ENCODE assay signal across 8 mouse cellular contexts in the genomic region with DNA sequence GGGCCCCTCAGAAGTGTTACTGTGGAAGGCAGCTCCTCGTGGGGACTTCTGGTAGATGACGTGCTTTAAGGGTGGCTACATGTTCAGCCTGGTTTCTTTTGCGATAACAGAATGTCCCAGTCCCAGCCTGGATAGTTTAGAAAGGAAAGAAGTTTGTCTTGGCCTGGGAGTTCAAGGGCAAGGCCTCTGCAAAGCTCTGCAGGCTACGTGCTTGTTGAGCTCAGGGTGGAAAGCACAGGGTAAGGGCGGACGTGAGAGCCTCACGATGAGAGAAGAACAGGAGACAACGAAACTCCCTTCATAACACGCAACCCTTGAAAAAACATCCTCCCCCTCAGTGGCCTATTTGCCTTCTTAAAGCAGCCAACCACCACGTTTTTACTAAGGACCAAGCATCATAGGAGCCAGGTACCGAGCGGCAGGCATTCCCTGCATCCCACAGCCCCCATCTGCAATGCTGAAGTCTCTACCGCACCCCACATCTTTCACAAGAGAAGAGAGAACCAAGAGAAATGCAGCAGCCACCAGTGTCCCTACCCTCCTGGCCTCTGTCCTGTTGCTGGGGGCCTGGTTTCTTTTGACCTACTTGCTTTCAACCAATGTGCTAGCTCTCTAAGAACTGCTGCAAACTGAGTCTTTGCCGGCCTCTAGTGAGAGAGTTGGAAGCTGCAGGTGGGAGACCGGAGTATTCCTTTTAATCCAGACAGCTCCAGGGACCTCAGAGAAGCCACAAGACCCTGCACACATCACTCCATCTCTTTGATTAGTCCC. TPM values are rescaled to one million over a fixed set of nuclear protein-coding genes. Genes with fewer than 3 reads are reported as not detected.
A peak's percentile ranks its signal among the peaks of the same experiment; 100 is the strongest.
DNase-seq lines count a peak whose midpoint lies in the region; ATAC-seq and TF ChIP-seq lines count a peak whose summit lies in the region.

No protein-coding gene starts in this region.

- 70% methylated on average over 15 of the region's 15 CpGs for WGBS in midbrain, embryonic 10.5 days
- WGBS in midbrain, embryonic 13.5 days: 65% methylated on average over 15 of the region's 15 CpGs
- 56% methylated on average over 15 of the region's 15 CpGs for WGBS in heart, postnatal 0 days
- 70% methylated on average over 15 of the region's 15 CpGs for whole genome bisulfite sequencing in neural tube, embryonic 11.5 days

- no peak overlapping the region for H3K27ac ChIP-seq in midbrain, embryonic 10.5 days (replicated peaks)
- H3K27ac ChIP-seq in midbrain, embryonic 13.5 days: no peak overlapping the region
- no peak overlapping the region for H3K27ac ChIP-seq in heart, postnatal 0 days (ENCODE audit: low read depth)
- no peak overlapping the region for H3K27ac ChIP-seq in neural tube, embryonic 11.5 days (ENCODE audit: low read depth, low read length)

- no peaks in the 10 kb centered on the region; the same call in 1 of the 2 replicates for H3K4me1 ChIP-seq in midbrain, embryonic 10.5 days
- no peaks in the 10 kb centered on the region for H3K4me1 ChIP-seq in midbrain, embryonic 13.5 days (replicated peaks)
- peaks cover 7% of the 10 kb centered on the region; the same call in 1 of the 2 replicates for H3K4me1 ChIP-seq in heart, postnatal 0 days (ENCODE audit: control insufficient read depth, insufficient read depth)
- no peaks in the 10 kb centered on the region for H3K4me1 ChIP-seq in neural tube, embryonic 11.5 days (ENCODE audit: control insufficient read depth, insufficient read depth, low read length)

- no peak overlapping the region for H3K4me2 ChIP-seq in midbrain, embryonic 13.5 days (replicated peaks)
- no peak overlapping the region for H3K4me2 ChIP-seq in heart, postnatal 0 days (ENCODE audit: low read depth, low read length)
- no peak overlapping the region for H3K4me2 ChIP-seq in neural tube, embryonic 11.5 days (ENCODE audit: low read depth)

- no peak for ATAC-seq in midbrain, embryonic 13.5 days
- ATAC-seq in heart, postnatal 0 days (ENCODE audit: insufficient read depth, low read depth): peak; percentile 87
- no peak for ATAC-seq in neural tube, embryonic 11.5 days (ENCODE audit: insufficient read depth, low FRiP score, low TSS enrichment)
- ATAC-seq in granulocyte monocyte progenitor cell, adult 5-6 weeks (replicated peaks; ENCODE audit: poor library complexity, severe bottlenecking): no peak
- ATAC-seq in monocyte, adult 5-6 weeks (replicated peaks; ENCODE audit: insufficient number of reproducible peaks, low FRiP score, low TSS enrichment, poor library complexity, severe bottlenecking): no peak

- no peaks in the 10 kb centered on the region for H3K27me3 ChIP-seq in midbrain, embryonic 10.5 days (ENCODE audit: low read depth, poor library complexity, severe bottlenecking)
- no peaks in the 10 kb centered on the region for H3K27me3 ChIP-seq in midbrain, embryonic 13.5 days
- H3K27me3 ChIP-seq in heart, postnatal 0 days (ENCODE audit: control insufficient read depth, insufficient read depth, low read length): no peaks in the 10 kb centered on the region
- no peaks in the 10 kb centered on the region for H3K27me3 ChIP-seq in neural tube, embryonic 11.5 days (ENCODE audit: control insufficient read depth, insufficient read depth, low read length)

- H3K4me3 ChIP-seq in midbrain, embryonic 10.5 days: no peak overlapping the region
- no peak overlapping the region for H3K4me3 ChIP-seq in midbrain, embryonic 13.5 days (replicated peaks)
- no peak overlapping the region for H3K4me3 ChIP-seq in heart, postnatal 0 days (ENCODE audit: low read depth, low read length)
- H3K4me3 ChIP-seq in neural tube, embryonic 11.5 days (ENCODE audit: low read depth, low read length): no peak overlapping the region

- no peak for TF ChIP-seq EP300 in heart, postnatal 0 days (IDR thresholded peaks at IDR 0.05; ENCODE audit: low read depth)

- peak; percentile 73 for TF ChIP-seq CTCF in heart, postnatal 0 days (IDR thresholded peaks at IDR 0.05; ENCODE audit: low read depth)

- H3K9ac ChIP-seq in midbrain, embryonic 13.5 days (replicated peaks): no peak overlapping the region
- H3K9ac ChIP-seq in heart, postnatal 0 days (replicated peaks; ENCODE audit: low read depth, low read length): no peak overlapping the region
- H3K9ac ChIP-seq in neural tube, embryonic 11.5 days (ENCODE audit: low read length): no peak overlapping the region

- peak; percentile 25 for DNase-seq in midbrain, embryonic 10.5 days (ENCODE audit: low spot score)
- DNase-seq in embryo, embryonic 10 days (ENCODE audit: low spot score): peak; percentile 46
- peak; percentile 77 for DNase-seq in heart, postnatal 0 days (ENCODE audit: low spot score)
- DNase-seq in layer of hippocampus, adult 18-20 months (ENCODE audit: low spot score in 2 of 2): peak; percentile 33 to 53
- peak; percentile 44 for DNase-seq in neural tube, embryonic 11.5 days (ENCODE audit: low spot score)

- no peaks in the 10 kb centered on the region for H3K36me3 ChIP-seq in midbrain, embryonic 10.5 days
- H3K36me3 ChIP-seq in midbrain, embryonic 13.5 days: no peaks in the 10 kb centered on the region
- H3K36me3 ChIP-seq in heart, postnatal 0 days (replicated peaks; ENCODE audit: control insufficient read depth, insufficient read depth, low read length): no peaks in the 10 kb centered on the region
- H3K36me3 ChIP-seq in neural tube, embryonic 11.5 days (ENCODE audit: control insufficient read depth, insufficient read depth, low read length): no peaks in the 10 kb centered on the region

- no peaks in the 10 kb centered on the region for H3K9me3 ChIP-seq in midbrain, embryonic 10.5 days (replicated peaks)
- H3K9me3 ChIP-seq in midbrain, embryonic 13.5 days: no peaks in the 10 kb centered on the region
- no peaks in the 10 kb centered on the region for H3K9me3 ChIP-seq in heart, postnatal 0 days (replicated peaks; ENCODE audit: control insufficient read depth, low read length)
- no peaks in the 10 kb centered on the region for H3K9me3 ChIP-seq in neural tube, embryonic 11.5 days (ENCODE audit: control insufficient read depth, low read length)

RNA-seq across cellular contexts. Expression of a gene that starts 28.4 kb away (rescaled TPM):
- 0.64 and 0.71 TPM in 2 replicates for polyA plus RNA-seq in midbrain, embryonic 10.5 days (2016; fragmentation: Nextera tagmentation; extraction: Ambion mirVana)
- polyA plus RNA-seq in midbrain, embryonic 13.5 days (2015; fragmentation: Nextera tagmentation; extraction: Ambion mirVana): 0.51 and 1.0 TPM in 2 replicates
- 2.3 and 2.5 TPM in 2 replicates for total RNA-seq in heart, postnatal 0 days (2014; rRNA removed; ENCODE audit: low replicate concordance)
- 0.38 and 0.60 TPM in 2 replicates for polyA plus RNA-seq in heart, postnatal 0 days (2015; fragmentation: Nextera tagmentation; extraction: Ambion mirVana)
- total RNA-seq in layer of hippocampus, adult 18-20 months (2021): 10 to 100 TPM; 19.1 to 20.0 TPM
- polyA plus RNA-seq in neural tube, embryonic 11.5 days (2014; fragmentation: Nextera tagmentation; extraction: Ambion mirVana): 0.51 and 0.58 TPM in 2 replicates
- total RNA-seq in granulocyte monocyte progenitor cell, adult 5-6 weeks (2014; fragmentation: Nextera tagmentation): not detected in 2 replicates
- total RNA-seq in granulocyte monocyte progenitor cell, adult 5-6 weeks (2017): 0.98 TPM in 1 of 2 replicates, not detected in the other
- not detected in 3 replicates for total RNA-seq in monocyte, adult 5-6 weeks (2017)

RNA-seq across cellular contexts. Expression of a gene that starts 34.2 kb away (rescaled TPM):
- polyA plus RNA-seq in midbrain, embryonic 10.5 days (2016; fragmentation: Nextera tagmentation; extraction: Ambion mirVana): 49.1 and 52.4 TPM in 2 replicates
- 70.6 and 74.5 TPM in 2 replicates for polyA plus RNA-seq in midbrain, embryonic 13.5 days (2015; fragmentation: Nextera tagmentation; extraction: Ambion mirVana)
- total RNA-seq in heart, postnatal 0 days (2014; rRNA removed; ENCODE audit: low replicate concordance): 18.7 and 29.8 TPM in 2 replicates
- 19.9 and 22.6 TPM in 2 replicates for polyA plus RNA-seq in heart, postnatal 0 days (2015; fragmentation: Nextera tagmentation; extraction: Ambion mirVana)
- total RNA-seq in layer of hippocampus, adult 18-20 months (2021): 100 to 1,000 TPM; 136 to 137 TPM
- 51.5 and 62.9 TPM in 2 replicates for polyA plus RNA-seq in neural tube, embryonic 11.5 days (2014; fragmentation: Nextera tagmentation; extraction: Ambion mirVana)
- 62.5 and 69.5 TPM in 2 replicates for total RNA-seq in granulocyte monocyte progenitor cell, adult 5-6 weeks (2014; fragmentation: Nextera tagmentation)
- 64.4 and 81.0 TPM in 2 replicates for total RNA-seq in granulocyte monocyte progenitor cell, adult 5-6 weeks (2017)
- total RNA-seq in monocyte, adult 5-6 weeks (2017): 61.3 to 144 TPM (median 71.3 TPM) in 3 replicates

Comparison
In these comparisons a context has a peak if more than half of its experiments do, and no peak if none do; other contexts are left out.
1. DNase-seq: peak in every context shown above with its lines; median percentile 77 in heart, postnatal 0 days; 46 in embryo, embryonic 10 days; 44 in neural tube, embryonic 11.5 days; 43 in layer of hippocampus, adult 18-20 months; 25 in midbrain, embryonic 10.5 days.